Mouse (Mus musculus) G1E (cell line): Measurements from ENCODE around the gene Pcgf1.

Experiments
- CTCF ChIP-seq: IDR thresholded peaks from 2 replicates; pipeline ENCODE4 v1.5.1; 2012; ENCODE audit warnings: low read depth, low read length, inconsistent platforms, mixed read lengths
- GATA2 ChIP-seq: IDR thresholded peaks from 2 replicates; pipeline ENCODE4 v1.6.1; 2012; ENCODE audit warnings: low read depth, low read length, inconsistent platforms, borderline replicate concordance

GRCm38 (mm10) chr6:83098411-83098810 is 20.7 kb downstream of the Pcgf1 start:
- TF ChIP-seq CTCF (no peak), GATA2 (no peak)
